Comparison of ENCODE assay signal across 8 mouse cellular contexts in genomic region chr6:148894888-148895772, GRCm38 (mm10). TPM values are rescaled to one million over a fixed set of nuclear protein-coding genes. Genes with fewer than 3 reads are reported as not detected.
DNase-seq lines count a peak whose midpoint lies in the region; ATAC-seq lines count a peak whose summit lies in the region.

No protein-coding gene starts in this region.

- no peak for DNase-seq in kidney, adult 11 months
- peak; percentile 58 for DNase-seq in MEL-GATA-1-ER (ENCODE audit: extremely low read depth, low read depth)
- no peak for DNase-seq in testis, postnatal 14 days (ENCODE audit: low spot score)

- peak overlapping the region; percentile 86 for H3K27ac ChIP-seq in kidney, embryonic 14.5 days (ENCODE audit: low read depth, low read length)
- peak overlapping the region; percentile 65 for H3K27ac ChIP-seq in intestine, embryonic 16.5 days (ENCODE audit: low read length)
- no peak overlapping the region for H3K27ac ChIP-seq in macrophage
- peak overlapping the region; percentile 90 for H3K27ac ChIP-seq in stomach, embryonic 15.5 days

- no peaks in the 10 kb centered on the region for H3K79me2 ChIP-seq in macrophage (ENCODE audit: inconsistent target)

- H3K36me3 ChIP-seq in kidney, embryonic 14.5 days (ENCODE audit: control insufficient read depth, insufficient read depth, low read length), result no peaks in the 10 kb centered on the region
- H3K36me3 ChIP-seq in erythroblast, embryonic 14.5 days (ENCODE audit: control insufficient read depth), result no peaks in the 10 kb centered on the region
- no peaks in the 10 kb centered on the region for H3K36me3 ChIP-seq in intestine, embryonic 16.5 days (ENCODE audit: control insufficient read depth, insufficient read depth, low read length)
- H3K36me3 ChIP-seq in macrophage (ENCODE audit: inconsistent target), result no peaks in the 10 kb centered on the region
- no peaks in the 10 kb centered on the region for H3K36me3 ChIP-seq in stomach, embryonic 15.5 days

- H3K27me3 ChIP-seq in kidney, embryonic 14.5 days (ENCODE audit: control insufficient read depth, insufficient read depth, low read length), result no peaks in the 10 kb centered on the region
- H3K27me3 ChIP-seq in erythroblast, embryonic 14.5 days (ENCODE audit: control insufficient read depth), result no peaks in the 10 kb centered on the region
- H3K27me3 ChIP-seq in intestine, embryonic 16.5 days (replicated peaks; ENCODE audit: control insufficient read depth, insufficient read depth, low read length), result no peaks in the 10 kb centered on the region
- H3K27me3 ChIP-seq in stomach, embryonic 15.5 days (replicated peaks), result no peaks in the 10 kb centered on the region

- H3K4me3 ChIP-seq in kidney, embryonic 14.5 days (ENCODE audit: low read length), result peak overlapping the region; percentile 81
- H3K4me3 ChIP-seq in erythroblast, embryonic 14.5 days (replicated peaks), result peak overlapping the region; percentile 83
- H3K4me3 ChIP-seq in intestine, embryonic 16.5 days (ENCODE audit: low read length), result peak overlapping the region; percentile 75
- peak overlapping the region; percentile 61 for H3K4me3 ChIP-seq in macrophage (ENCODE audit: inconsistent target)
- peak overlapping the region; percentile 79 for H3K4me3 ChIP-seq in stomach, embryonic 15.5 days (replicated peaks)

- no peak for ATAC-seq in kidney, embryonic 14.5 days (ENCODE audit: low FRiP score, low TSS enrichment)
- ATAC-seq in intestine, embryonic 16.5 days, result peak; percentile 30
- no peak; the same call in 1 of the 2 replicates for ATAC-seq in stomach, embryonic 15.5 days (ENCODE audit: insufficient read depth, low FRiP score, low read depth)

- no peaks in the 10 kb centered on the region; the same call in 1 of the 2 replicates for H3K4me1 ChIP-seq in kidney, embryonic 14.5 days (ENCODE audit: control insufficient read depth, insufficient read depth, low read length)
- H3K4me1 ChIP-seq in erythroblast, embryonic 14.5 days (ENCODE audit: control insufficient read depth), result peaks cover 31% of the 10 kb centered on the region
- H3K4me1 ChIP-seq in intestine, embryonic 16.5 days (ENCODE audit: control insufficient read depth, insufficient read depth, low read length), result no peaks in the 10 kb centered on the region
- 0 out of 2 replicates have a peak, but pooled peaks cover 4% of the 10 kb centered on the region for H3K4me1 ChIP-seq in stomach, embryonic 15.5 days

- H3K9ac ChIP-seq in kidney, embryonic 14.5 days (ENCODE audit: low read depth, low read length), result peak overlapping the region; percentile 78
- peak overlapping the region; percentile 84 for H3K9ac ChIP-seq in intestine, embryonic 16.5 days (ENCODE audit: low read depth, low read length)
- H3K9ac ChIP-seq in stomach, embryonic 15.5 days, result peak overlapping the region; percentile 75

- peak overlapping the region; percentile 81 for H3K4me2 ChIP-seq in kidney, embryonic 14.5 days (replicated peaks; ENCODE audit: low read depth, low read length)
- peak overlapping the region; percentile 89 for H3K4me2 ChIP-seq in intestine, embryonic 16.5 days (ENCODE audit: low read depth, low read length)
- H3K4me2 ChIP-seq in stomach, embryonic 15.5 days, result peak overlapping the region; percentile 76

- H3K9me3 ChIP-seq in kidney, embryonic 14.5 days (ENCODE audit: control insufficient read depth, low read length), result no peaks in the 10 kb centered on the region
- no peaks in the 10 kb centered on the region for H3K9me3 ChIP-seq in erythroblast, embryonic 14.5 days (ENCODE audit: control insufficient read depth, low read length)
- no peaks in the 10 kb centered on the region for H3K9me3 ChIP-seq in intestine, embryonic 16.5 days (ENCODE audit: control insufficient read depth, low read length)
- no peaks in the 10 kb centered on the region for H3K9me3 ChIP-seq in stomach, embryonic 15.5 days

- WGBS in kidney, embryonic 14.5 days, result 13% methylated on average over 18 of the region's 18 CpGs
- 11% methylated on average over 18 of the region's 18 CpGs for WGBS in intestine, embryonic 16.5 days
- WGBS in macrophage (ENCODE audit: missing documents), result 7% methylated on average over 16 of the region's 18 CpGs
- 8% methylated on average over 18 of the region's 18 CpGs for WGBS in stomach, embryonic 15.5 days

RNA-seq across cellular contexts. Expression of gene Caprin2, which starts 0.9 kb away (rescaled TPM):
- polyA plus RNA-seq in kidney, embryonic 14.5 days (2014; fragmentation: Nextera tagmentation; extraction: Ambion mirVana), result 16.4 TPM in 2 replicates
- polyA plus RNA-seq in erythroblast, embryonic 14.5 days (2012), result 0.07 and 0.41 TPM in 2 replicates
- polyA plus RNA-seq in intestine, embryonic 16.5 days (2015; fragmentation: Nextera tagmentation; extraction: Ambion mirVana), result 12.1 and 14.1 TPM in 2 replicates
- total RNA-seq in macrophage (2018; cell fraction: chromatin; rRNA removed), result 10 to 100 TPM; 10.3 to 36.8 (median 19.8) TPM
- total RNA-seq in macrophage (2018; cell fraction: cytosol; rRNA removed), result 1 to 10 TPM; 1.1 to 3.9 (median 2.2) TPM
- total RNA-seq in macrophage (2018; cell fraction: nucleus; rRNA removed), result 10 to 100 TPM in 14 of 26 experiments, 1 to 10 TPM in 12; 3.1 to 25.6 (median 10.7) TPM
- polyA plus RNA-seq in macrophage (2018), result 2.9 to 3.3 TPM (median 2.9 TPM) in 3 replicates
- polyA plus RNA-seq in stomach, embryonic 15.5 days (2015; fragmentation: Nextera tagmentation; extraction: Ambion mirVana), result 15.4 and 17.4 TPM in 2 replicates

RNA-seq across cellular contexts. Expression of gene Sinhcaf, which starts 51.1 kb away (rescaled TPM):
- 146 and 181 TPM in 2 replicates for polyA plus RNA-seq in kidney, embryonic 14.5 days (2014; fragmentation: Nextera tagmentation; extraction: Ambion mirVana)
- 0.11 and 0.23 TPM in 2 replicates for polyA plus RNA-seq in erythroblast, embryonic 14.5 days (2012)
- polyA plus RNA-seq in intestine, embryonic 16.5 days (2015; fragmentation: Nextera tagmentation; extraction: Ambion mirVana), result 76.8 and 88.5 TPM in 2 replicates
- total RNA-seq in macrophage (2018; cell fraction: chromatin; rRNA removed), result 10 to 100 TPM in 4 of 26 experiments, 1 to 10 TPM in 20, under 1 TPM in 2; 0.66 to 40.0 (median 3.3) TPM
- total RNA-seq in macrophage (2018; cell fraction: cytosol; rRNA removed), result 1 to 10 TPM; 3.3 to 9.7 (median 4.5) TPM
- 10 to 100 TPM in 3 of 26 experiments, 1 to 10 TPM in 23; 1.6 to 21.0 (median 4.2) TPM for total RNA-seq in macrophage (2018; cell fraction: nucleus; rRNA removed)
- polyA plus RNA-seq in macrophage (2018), result 3.1 to 9.5 TPM (median 3.7 TPM) in 3 replicates
- polyA plus RNA-seq in stomach, embryonic 15.5 days (2015; fragmentation: Nextera tagmentation; extraction: Ambion mirVana), result 87.0 and 90.3 TPM in 2 replicates
